Mouse (Mus musculus) ovary, postnatal 36 days (tissue): ENCODE results near the gene Ldb1.
A peak's percentile ranks its signal among the peaks of the same experiment; 100 is the strongest.

Experiments used
- DNase-seq: peaks from one replicate; pipeline ENCODE4 v3.0.0; 2022; ENCODE audit warnings: low spot score, mixed read lengths

Gene Ldb1

GRCm38 (mm10) chr19:46044993-46045695 lies at the start of gene Ldb1:
Ldb1 (minus strand) TSS chr19:46045214.
- peak; percentile 88 for DNase-seq

- DNase-seq: no peak
Measured at GRCm38 (mm10) chr19:46094144-46094543, 49.1 kb upstream of the Ldb1 start.

- no peak for DNase-seq
Measured at GRCm38 (mm10) chr19:46091641-46092040, 46.6 kb upstream of the Ldb1 start.

GRCm38 (mm10) chr19:46087871-46088270 lies 42.9 kb upstream of the Ldb1 start:
- no peak for DNase-seq

GRCm38 (mm10) chr19:46086337-46086736 lies 41.3 kb upstream of the Ldb1 start:
- peak; percentile 31 for DNase-seq

- no peak for DNase-seq
Measured at GRCm38 (mm10) chr19:46085185-46085584, 40.2 kb upstream of the Ldb1 start.

- DNase-seq: no peak
Measured at GRCm38 (mm10) chr19:46078535-46078934, 33.5 kb upstream of the Ldb1 start.

GRCm38 (mm10) chr19:46075616-46076607 lies 30.9 kb upstream of the Ldb1 start, which contains the start of gene Nolc1:
Nolc1 (plus strand) TSS chr19:46075863.
- peak; percentile 99 for DNase-seq

- DNase-seq: no peak
Measured at GRCm38 (mm10) chr19:46074266-46074665, 29.3 kb upstream of the Ldb1 start.

- no peak for DNase-seq
Measured at GRCm38 (mm10) chr19:46073285-46073684, 28.3 kb upstream of the Ldb1 start.

GRCm38 (mm10) chr19:46068054-46068453 lies 23.0 kb upstream of the Ldb1 start:
- DNase-seq: no peak

GRCm38 (mm10) chr19:46060845-46061244 lies 15.8 kb upstream of the Ldb1 start:
- DNase-seq: no peak

GRCm38 (mm10) chr19:46058466-46058865 lies 13.5 kb upstream of the Ldb1 start:
- DNase-seq: no peak

GRCm38 (mm10) chr19:46056947-46057607 lies 12.1 kb upstream of the Ldb1 start:
- peak; percentile 85 for DNase-seq

GRCm38 (mm10) chr19:46056388-46056946 lies 11.5 kb upstream of the Ldb1 start:
- peak; percentile 89 for DNase-seq

- DNase-seq: no peak
Measured at GRCm38 (mm10) chr19:46055752-46056387, 10.9 kb upstream of the Ldb1 start.

GRCm38 (mm10) chr19:46050462-46050861 lies 5.4 kb upstream of the Ldb1 start:
- no peak for DNase-seq

GRCm38 (mm10) chr19:46049129-46049528 lies 4.1 kb upstream of the Ldb1 start:
- no peak for DNase-seq

- no peak for DNase-seq
Measured at GRCm38 (mm10) chr19:46047426-46047825, 2.4 kb upstream of the Ldb1 start.

GRCm38 (mm10) chr19:46046621-46047025 lies 1.6 kb upstream of the Ldb1 start:
- no peak for DNase-seq

- DNase-seq: peak; percentile 45
Measured at GRCm38 (mm10) chr19:46045696-46046311, 790 bp upstream of the Ldb1 start.
